Mouse (Mus musculus) forebrain, embryonic 11.5 days (tissue): ENCODE measurements around the gene Mpv17. TPM values are rescaled to one million over a fixed set of nuclear protein-coding genes. Genes with fewer than 3 reads are reported as not detected.

ENCODE experiments used
- ATAC-seq: fragments of 200-750 bp; cut with Nextera tagmentation; replicated peaks from 2 replicates; pipeline ENCODE4 v1.8.0; 2017; ENCODE audit warnings: moderate TSS enrichment; ENCODE audit not compliant: low FRiP score
- DNase-seq: peaks from one replicate; pipeline ENCODE4 v3.0.0-alpha.2; 2017; ENCODE audit warnings: low spot score
- H3K27ac ChIP-seq: fragments of 300-500 bp; sonication (generic); 2 replicates; pipeline ENCODE4 v1.5.1; 2014; ENCODE audit warnings: low read depth, low read length
- H3K27me3 ChIP-seq: fragments of 300-500 bp; sonication (generic); 2 replicates; pipeline ENCODE4 v1.6.1; 2014; ENCODE audit warnings: mild to moderate bottlenecking, low read length, mixed read lengths; ENCODE audit not compliant: control insufficient read depth, insufficient read depth
- H3K36me3 ChIP-seq: fragments of 300-500 bp; sonication (generic); 2 replicates; pipeline ENCODE4 v1.6.1; 2014; ENCODE audit warnings: mild to moderate bottlenecking, low read length, moderate library complexity, mixed read lengths; ENCODE audit not compliant: control insufficient read depth, insufficient read depth
- H3K4me1 ChIP-seq: fragments of 300-500 bp; sonication (generic); replicated peaks from 2 replicates; pipeline ENCODE4 v1.6.1; 2014; ENCODE audit warnings: low read length, mixed read lengths; ENCODE audit not compliant: control insufficient read depth, insufficient read depth
- H3K4me2 ChIP-seq: fragments of 300-500 bp; sonication (generic); 2 replicates; pipeline ENCODE4 v1.6.1; 2014; ENCODE audit warnings: low read depth, mild to moderate bottlenecking, low read length, moderate library complexity, mixed read lengths; ENCODE audit not compliant: severe bottlenecking
- H3K4me3 ChIP-seq: fragments of 300-500 bp; sonication (generic); 2 replicates; pipeline ENCODE4 v1.5.1; 2014; ENCODE audit warnings: low read depth, low read length
- H3K9ac ChIP-seq: fragments of 300-500 bp; sonication (generic); 2 replicates; pipeline ENCODE4 v1.6.1; 2014; ENCODE audit warnings: low read length
- H3K9me3 ChIP-seq: fragments of 300-500 bp; sonication (generic); 2 replicates; pipeline ENCODE4 v1.6.1; 2016; ENCODE audit warnings: low read length, mixed read lengths; ENCODE audit not compliant: control insufficient read depth
- WGBS: fragments of 180-500 bp; shearing (Covaris S2); extraction: QIAGEN DNeasy Blood & Tissue Kit; methylation state at CpG from one replicate; pipeline ENCODE4 v1.1.7; 2014; 5-methylcytosine and 5-hydroxymethylcytosine counted together
- polyA plus RNA-seq: library from polyadenylated mRNA; unstranded; fragments of >200 nt; fragmentation: Nextera tagmentation; extraction: Ambion mirVana; gene quantifications from 2 replicates; pipeline ENCODE4 v1.2.1, GENCODE M21; 2014

The Mpv17 gene
- polyA plus RNA-seq = 56.3 and 57.5 TPM in 2 replicates

DNA sequence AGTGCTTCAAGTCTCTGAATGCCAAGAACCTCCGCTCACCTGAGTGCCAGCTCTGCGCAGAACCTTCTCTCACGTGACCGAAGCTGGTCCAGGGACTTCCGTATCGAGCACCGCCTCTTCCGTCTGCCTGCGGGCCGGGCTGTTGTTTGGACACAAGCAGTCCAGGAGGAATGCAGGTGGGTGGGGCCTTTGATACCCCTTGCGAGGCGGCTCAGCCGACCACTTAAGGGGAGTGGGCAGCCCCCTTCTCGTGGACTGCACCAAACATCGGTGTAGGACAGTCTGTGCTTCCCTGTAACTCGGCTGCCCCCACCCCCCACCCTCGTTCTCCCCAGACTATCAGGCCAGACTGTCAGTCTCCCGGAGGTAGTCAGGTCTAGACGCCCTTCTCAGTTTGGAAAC lies at the start of gene Mpv17:
TSS of gene Mpv17 (minus strand) at position 100 of the 402 bp plus-strand sequence.
- Histone ChIP-seq H3K27ac (no peak within 1 kb of the TSS), H3K4me1 (peaks cover 5% of the 10 kb centered on the region; the same call in 1 of the 2 replicates), H3K36me3 (peaks cover 13% of the 10 kb centered on the region; the same call in 1 of the 2 replicates), H3K4me3 (peak within 1 kb of the TSS; percentile 58), H3K4me2 (peak within 1 kb of the TSS; percentile 94), H3K27me3 (no peaks in the 10 kb centered on the region), H3K9me3 (no peaks in the 10 kb centered on the region), H3K9ac (peak within 1 kb of the TSS; percentile 72)
- under 1% methylated on average over 19 of the region's 19 CpGs for WGBS
- DNase-seq = peak; percentile 88
- peak; percentile 93 for ATAC-seq

DNA sequence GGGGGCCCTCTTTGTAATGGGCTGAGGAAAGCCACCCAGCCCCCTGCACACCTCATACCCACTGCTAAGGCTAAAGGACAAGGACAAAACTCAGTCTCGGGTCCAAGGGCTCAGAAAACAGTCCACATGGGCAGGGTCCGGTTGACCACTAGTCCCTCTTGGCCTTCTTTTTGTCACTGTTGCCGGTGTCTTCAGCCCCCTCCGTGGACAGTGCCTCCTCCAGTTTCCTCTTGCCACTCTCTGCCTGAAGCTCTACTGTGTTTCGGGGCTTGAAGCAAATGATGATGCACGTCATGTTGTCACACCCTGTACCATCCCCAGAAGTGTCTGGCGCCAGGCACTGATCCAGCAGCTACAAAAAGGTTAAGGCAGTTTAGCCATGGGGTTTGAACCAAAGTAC lies 48.9 kb upstream of the Mpv17 start:
- Histone ChIP-seq H3K4me3 (peak overlapping the region; percentile 76), H3K27me3 (no peaks in the 10 kb centered on the region), H3K4me1 (peaks cover 9% of the 10 kb centered on the region; the same call in 1 of the 2 replicates), H3K36me3 (peaks cover 32% of the 10 kb centered on the region; the same call in 1 of the 2 replicates), H3K9ac (peak overlapping the region; percentile 83; the same call in 1 of the 2 replicates), H3K9me3 (peaks cover 5% of the 10 kb centered on the region), H3K4me2 (peak overlapping the region; percentile 71), H3K27ac (peak overlapping the region; percentile 78)
- ATAC-seq = no peak
- WGBS = 84% methylated on average over 7 of the region's 7 CpGs
- DNase-seq = no peak

DNA sequence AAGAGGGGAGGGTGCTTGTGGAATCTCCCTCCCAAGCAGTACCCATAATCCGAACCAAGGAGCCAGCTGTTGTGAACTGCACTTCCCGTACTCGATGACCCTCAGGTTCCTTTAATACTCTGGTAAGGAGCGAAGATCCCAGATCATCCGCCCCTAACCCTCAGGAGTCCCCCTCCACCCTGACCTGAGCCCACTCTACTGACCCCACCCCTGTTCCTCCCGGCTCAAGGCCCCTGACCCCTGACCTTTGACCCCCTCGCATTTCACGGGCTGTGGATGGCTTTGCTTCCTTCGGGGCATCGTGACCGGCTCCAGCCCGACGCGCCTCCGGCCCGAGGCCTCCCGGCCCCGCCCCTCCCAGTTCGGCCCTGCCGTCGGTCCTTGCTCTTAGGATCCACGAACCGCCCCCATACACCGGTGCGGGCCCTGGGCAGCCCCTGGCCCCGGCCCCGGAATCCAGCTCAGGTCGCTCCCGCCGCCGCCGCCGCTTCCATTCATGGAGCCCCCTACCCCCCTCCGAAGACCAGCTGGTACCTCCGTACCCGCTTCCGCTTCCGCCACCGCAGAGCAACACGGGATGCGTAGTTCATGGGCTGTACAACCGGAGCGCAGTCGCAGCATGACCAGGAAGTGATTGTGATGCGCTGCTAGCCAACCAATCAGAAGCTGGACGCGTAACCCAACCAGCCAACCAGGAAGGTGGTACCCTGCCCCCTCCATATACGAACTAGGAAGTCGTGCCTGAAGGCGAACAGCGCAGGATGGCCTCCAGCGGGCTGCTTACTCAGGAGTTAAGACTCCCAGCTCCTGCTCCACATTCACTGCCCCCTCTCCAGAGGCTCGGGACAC lies 47.9 kb upstream of the Mpv17 start, which contains the start of gene Zfp513:
TSS of gene Zfp513 (minus strand) at position 562 of the 849 bp plus-strand sequence.
- Histone ChIP-seq H3K27me3 (no peaks in the 10 kb centered on the region), H3K27ac (peak within 1 kb of the TSS; percentile 78), H3K4me3 (peak within 1 kb of the TSS; percentile 76), H3K4me1 (peaks cover 9% of the 10 kb centered on the region; the same call in 1 of the 2 replicates), H3K9ac (peak within 1 kb of the TSS; percentile 83), H3K9me3 (peaks cover 5% of the 10 kb centered on the region), H3K4me2 (peak within 1 kb of the TSS; percentile 88), H3K36me3 (peaks cover 33% of the 10 kb centered on the region; the same call in 1 of the 2 replicates)
- DNase-seq = peak; percentile 97
- peak; percentile 96 for ATAC-seq
- under 1% methylated on average over 53 of the region's 53 CpGs for WGBS

DNA sequence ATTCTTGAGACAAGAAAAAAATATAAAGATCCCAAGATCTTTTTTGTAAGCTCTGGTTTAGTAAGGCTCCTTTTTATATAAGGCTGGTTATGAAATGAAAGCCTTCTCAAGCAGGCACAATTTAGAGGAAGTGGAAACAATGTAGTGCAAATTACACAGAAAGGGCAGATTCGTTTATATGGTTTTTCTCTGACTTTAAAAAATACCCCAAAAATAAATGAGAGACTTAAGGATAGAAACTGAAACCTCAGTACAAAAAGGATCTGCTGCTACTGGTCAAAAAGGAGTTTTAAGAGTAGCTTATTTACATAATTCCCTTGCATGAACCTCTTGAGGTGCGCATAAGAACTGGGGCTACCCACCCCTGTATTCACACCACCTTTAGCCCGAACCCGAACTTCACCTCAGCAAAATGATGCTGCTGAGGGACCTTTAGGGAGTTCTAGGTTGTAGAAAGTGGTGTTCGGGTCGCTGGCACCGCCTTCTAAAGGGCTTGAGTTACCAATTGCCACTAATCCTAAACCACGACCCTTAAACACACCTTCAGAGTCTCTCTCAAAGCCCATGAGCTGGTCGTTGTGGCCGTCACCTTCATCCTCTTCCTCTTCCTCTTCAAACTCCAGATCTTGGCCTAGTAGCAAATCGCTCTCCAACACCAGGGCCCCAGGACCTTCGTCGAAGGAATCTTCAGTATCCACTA lies 47.1 kb upstream of the Mpv17 start:
- ATAC-seq (no peak), DNase-seq (no peak)
- peak overlapping the region; percentile 75; the same call in 1 of the 2 replicates for H3K27ac ChIP-seq
- peak overlapping the region; percentile 76 for H3K4me3 ChIP-seq
- peak overlapping the region; percentile 88 for H3K4me2 ChIP-seq
- H3K9me3 ChIP-seq = peaks cover 5% of the 10 kb centered on the region
- peaks cover 9% of the 10 kb centered on the region; the same call in 1 of the 2 replicates for H3K4me1 ChIP-seq
- H3K9ac ChIP-seq = peak overlapping the region; percentile 83
- H3K36me3 ChIP-seq = peaks cover 34% of the 10 kb centered on the region; the same call in 1 of the 2 replicates
- no peaks in the 10 kb centered on the region for H3K27me3 ChIP-seq
- WGBS = 23% methylated on average over 13 of the region's 13 CpGs

DNA sequence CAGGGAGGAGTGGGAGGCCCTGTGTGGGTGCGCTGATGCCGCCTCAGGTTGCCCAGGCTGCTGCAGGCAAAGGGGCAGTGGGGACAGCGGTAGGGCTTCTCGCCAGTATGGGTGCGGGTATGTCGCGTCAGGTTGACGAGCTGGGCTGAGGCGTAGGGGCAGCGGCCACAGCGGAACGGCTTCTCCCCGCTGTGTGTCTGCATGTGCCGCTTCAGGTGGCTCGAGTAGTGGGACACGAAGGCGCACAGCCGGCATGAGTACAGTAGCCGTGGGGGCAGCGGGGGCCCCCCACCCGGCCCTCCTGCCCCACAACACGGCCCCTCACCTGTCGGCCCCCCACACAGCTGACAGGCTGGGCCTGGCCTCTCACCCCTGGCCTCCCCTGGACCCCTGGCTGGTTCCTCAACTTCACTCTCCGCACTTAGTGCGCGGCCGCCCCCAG lies 46.3 kb upstream of the Mpv17 start:
- Histone ChIP-seq H3K27ac (no peak overlapping the region), H3K36me3 (peaks cover 30% of the 10 kb centered on the region; the same call in 1 of the 2 replicates), H3K4me1 (peaks cover 9% of the 10 kb centered on the region; the same call in 1 of the 2 replicates), H3K4me2 (no peak overlapping the region), H3K9me3 (peaks cover 5% of the 10 kb centered on the region), H3K9ac (no peak overlapping the region), H3K27me3 (no peaks in the 10 kb centered on the region), H3K4me3 (no peak overlapping the region)
- no peak for ATAC-seq
- DNase-seq = peak; percentile 60
- 92% methylated on average over 27 of the region's 27 CpGs for WGBS

DNA sequence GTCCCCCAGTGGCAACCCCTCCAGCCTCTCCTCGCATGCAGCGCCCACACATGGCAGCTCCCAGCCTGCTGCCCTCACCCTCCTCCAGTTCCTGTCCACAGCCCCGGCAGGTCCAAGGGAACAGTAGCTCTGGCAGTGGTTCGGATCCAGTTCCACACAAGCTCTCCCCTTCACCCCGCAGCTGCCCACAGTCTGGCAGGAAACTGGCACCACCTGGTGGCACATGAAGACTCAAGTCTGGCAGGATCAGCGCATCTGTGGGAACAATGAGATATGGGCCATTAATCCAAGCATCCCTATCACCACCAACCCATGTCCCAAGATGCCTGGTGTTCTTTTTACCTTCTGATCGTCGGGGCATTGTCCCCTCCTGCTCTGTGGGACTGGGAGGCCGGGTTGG lies 45.8 kb upstream of the Mpv17 start:
- Histone ChIP-seq H3K27me3 (no peaks in the 10 kb centered on the region), H3K9me3 (peaks cover 5% of the 10 kb centered on the region), H3K4me2 (no peak overlapping the region), H3K27ac (no peak overlapping the region), H3K36me3 (peaks cover 29% of the 10 kb centered on the region; the same call in 1 of the 2 replicates), H3K4me1 (peaks cover 9% of the 10 kb centered on the region; the same call in 1 of the 2 replicates), H3K9ac (no peak overlapping the region), H3K4me3 (no peak overlapping the region)
- WGBS = 92% methylated on average over 9 of the region's 9 CpGs
- no peak for ATAC-seq
- DNase-seq = no peak

DNA sequence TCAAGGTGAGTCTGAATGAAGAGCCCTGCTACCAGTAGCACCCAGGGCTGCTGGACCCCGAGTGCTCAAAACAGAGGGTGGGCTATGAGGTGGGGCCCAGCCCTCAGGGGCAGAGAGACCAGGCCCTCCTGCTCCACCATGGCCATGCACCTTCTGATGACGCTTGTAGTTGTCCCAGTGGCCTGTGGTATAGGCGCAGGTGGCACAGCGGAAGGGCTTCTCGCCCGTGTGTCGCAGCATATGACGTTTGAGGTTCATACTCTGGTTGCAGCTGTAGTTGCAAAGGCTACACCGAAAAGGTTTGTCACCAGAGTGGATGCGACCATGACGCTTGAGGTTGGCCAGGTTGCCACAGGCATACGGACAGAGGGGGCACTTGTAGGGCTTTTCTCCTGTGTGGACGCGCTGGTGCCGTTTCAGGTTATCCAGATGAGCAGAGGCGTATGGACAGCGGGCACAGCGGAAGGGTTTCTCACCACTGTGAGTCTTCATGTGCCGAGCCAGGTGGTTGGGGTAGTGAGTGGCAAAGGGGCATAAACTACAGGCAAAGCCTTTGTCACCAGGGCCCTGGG lies 45.4 kb upstream of the Mpv17 start:
- Histone ChIP-seq H3K9me3 (peaks cover 5% of the 10 kb centered on the region), H3K9ac (no peak overlapping the region), H3K4me1 (peaks cover 9% of the 10 kb centered on the region; the same call in 1 of the 2 replicates), H3K4me3 (no peak overlapping the region), H3K27me3 (no peaks in the 10 kb centered on the region), H3K4me2 (no peak overlapping the region), H3K27ac (no peak overlapping the region), H3K36me3 (peaks cover 27% of the 10 kb centered on the region; the same call in 1 of the 2 replicates)
- ATAC-seq = no peak
- DNase-seq = no peak
- WGBS = 94% methylated on average over 19 of the region's 19 CpGs
